Mouse (Mus musculus): ENCODE results near the gene Adcy2.

Adcy2 gene

DNA sequence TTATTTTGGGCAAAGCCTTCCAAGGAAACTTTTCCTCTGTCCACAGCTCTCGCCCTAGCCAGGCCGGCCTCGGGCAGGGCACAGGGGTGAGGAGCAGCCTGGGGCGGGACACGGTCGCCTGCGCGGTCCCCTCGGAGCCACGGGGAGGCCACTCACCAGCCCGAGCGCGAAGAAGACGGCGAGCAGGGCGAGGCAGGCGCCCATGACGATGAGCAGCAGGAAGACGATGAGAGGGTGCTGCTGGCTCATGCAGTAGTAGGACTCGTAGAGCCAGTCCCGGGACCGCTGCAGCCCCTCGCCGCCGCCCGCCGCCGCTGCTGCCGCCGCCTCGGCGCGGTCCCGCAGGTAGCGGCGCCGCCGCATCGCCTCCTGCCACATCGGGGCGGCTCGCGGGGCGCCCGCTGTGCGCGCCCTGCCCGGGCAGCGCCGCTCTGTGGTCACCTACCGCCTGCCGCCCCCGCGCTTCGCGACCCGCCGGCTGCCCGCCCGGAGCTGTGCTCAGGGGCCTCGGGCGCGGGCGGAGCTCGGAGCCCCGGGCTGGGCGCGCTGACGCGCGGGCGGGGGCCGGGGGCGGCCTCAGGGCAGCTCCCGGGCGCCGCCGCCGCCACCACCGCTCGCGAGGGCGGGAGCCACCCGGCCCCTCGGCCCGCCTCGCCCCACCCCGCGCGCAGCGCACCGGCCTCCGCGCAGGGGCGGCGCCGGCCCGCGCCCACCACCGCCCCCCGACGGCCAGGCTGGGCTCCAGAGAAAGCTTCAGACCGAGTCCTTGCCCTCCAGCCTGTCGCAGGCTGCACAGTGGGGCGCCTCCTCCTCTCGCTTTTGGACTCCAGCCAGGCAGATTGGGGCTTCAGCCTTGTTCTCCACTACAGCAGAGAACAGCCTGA is at the start of gene Adcy2:
Gene Adcy2, minus strand, starts transcription at position 624 of the 884 bp plus-strand sequence.
- peak; percentile 49 for DNase-seq (ENCODE audit: low read depth, low spot score)

DNA sequence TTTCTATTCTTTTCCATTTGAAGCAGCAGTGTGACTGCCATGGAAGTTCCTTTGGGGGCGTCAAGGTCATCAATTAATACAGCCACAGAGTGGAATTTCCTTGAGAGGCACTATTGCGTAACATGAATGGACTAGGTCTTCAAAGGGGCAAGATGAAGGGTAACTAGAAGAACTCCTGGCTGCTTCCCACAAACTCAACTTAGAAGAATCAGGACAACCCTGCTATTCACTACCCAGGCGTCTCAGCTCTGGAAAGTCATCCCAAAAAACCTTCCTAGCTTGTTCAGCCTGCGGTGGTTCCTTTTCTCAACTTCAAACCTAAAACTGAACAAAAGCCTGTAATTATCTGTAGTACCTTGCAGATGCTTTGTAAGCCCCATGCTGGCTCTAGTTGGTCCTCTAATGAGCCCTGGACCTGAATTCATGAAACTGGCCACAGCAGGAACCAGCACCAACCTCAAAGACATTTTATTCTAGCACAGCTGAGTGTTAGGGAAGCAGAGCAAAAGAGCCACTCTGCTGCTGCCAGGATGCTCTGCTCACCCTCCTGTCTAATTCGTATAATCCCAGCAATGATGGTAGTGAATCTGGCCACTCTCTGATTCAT is 37.8 kb upstream of the Adcy2 start:
- DNase-seq (ENCODE audit: low read depth, low spot score), result no peak

DNA sequence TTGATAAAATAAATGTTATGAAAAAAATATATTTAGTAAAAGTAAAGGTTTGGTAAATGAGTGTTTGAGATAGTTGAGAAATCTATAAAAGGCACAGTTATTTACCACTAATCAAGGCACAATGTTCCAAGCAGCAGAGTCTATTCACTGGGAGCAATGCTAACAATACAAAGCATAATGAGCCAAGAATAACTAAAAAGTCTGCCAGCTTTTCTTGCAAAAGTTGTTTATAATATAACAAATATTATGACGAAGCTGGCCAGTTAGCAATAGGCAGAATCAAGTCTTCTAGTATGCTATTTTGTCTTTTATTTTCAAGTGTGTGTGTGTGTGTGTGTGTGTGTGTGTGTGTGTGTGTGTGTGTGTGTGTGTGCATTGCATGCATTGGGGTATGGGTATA is 35.3 kb upstream of the Adcy2 start:
- DNase-seq (ENCODE audit: low read depth, low spot score), result no peak

DNA sequence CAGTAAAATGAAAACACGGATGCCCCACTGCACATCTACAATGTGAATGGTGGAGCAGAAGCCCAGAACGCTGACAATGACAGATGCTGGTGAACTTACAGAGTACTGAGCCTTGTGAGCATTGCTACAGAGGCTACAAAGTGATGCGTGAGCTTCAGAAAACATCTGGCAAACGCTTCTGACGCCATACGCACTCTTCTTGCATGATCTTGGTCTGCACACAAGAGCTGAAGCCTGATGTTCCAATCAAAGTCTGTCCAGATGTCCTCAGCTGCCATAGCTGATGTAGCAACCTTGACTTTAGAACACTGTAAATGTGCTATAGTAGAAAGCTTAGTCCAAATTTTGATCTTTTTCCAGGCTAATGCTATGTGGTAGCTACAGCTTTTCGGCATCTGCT is 34.2 kb upstream of the Adcy2 start:
- no peak for DNase-seq (ENCODE audit: low read depth, low spot score)

DNA sequence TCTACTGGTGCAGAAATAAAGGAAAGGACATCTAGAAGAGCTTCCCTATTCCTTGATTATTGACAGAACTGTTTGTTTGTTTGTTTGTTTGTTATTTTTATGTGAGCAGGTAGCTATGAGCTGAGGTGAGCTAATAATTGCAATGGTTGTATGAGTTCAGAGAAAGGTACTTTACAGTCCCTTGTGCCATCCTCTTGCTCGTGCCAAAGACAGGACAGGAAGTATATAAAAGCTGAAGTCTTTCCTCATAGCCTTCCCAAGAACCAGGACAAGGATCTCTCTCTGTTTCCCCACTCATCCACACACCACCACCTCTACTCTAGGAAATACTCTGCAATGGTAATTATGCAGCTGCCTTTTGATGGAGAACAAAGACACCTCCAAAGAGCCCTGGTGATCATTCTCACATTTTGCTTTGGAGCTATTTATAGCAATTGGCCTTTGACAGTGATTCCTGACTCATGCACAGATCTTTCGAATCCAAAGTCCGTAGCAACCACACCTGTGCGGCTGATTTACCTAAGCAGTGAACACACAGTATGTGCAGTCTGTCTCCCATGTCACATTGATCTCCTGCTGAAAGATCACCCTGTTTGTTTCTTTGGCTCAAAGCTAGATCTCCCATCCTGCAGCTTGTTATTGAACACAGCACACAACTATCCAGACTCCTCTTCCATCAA is 29.9 kb upstream of the Adcy2 start:
- no peak for DNase-seq (ENCODE audit: low read depth, low spot score)

DNA sequence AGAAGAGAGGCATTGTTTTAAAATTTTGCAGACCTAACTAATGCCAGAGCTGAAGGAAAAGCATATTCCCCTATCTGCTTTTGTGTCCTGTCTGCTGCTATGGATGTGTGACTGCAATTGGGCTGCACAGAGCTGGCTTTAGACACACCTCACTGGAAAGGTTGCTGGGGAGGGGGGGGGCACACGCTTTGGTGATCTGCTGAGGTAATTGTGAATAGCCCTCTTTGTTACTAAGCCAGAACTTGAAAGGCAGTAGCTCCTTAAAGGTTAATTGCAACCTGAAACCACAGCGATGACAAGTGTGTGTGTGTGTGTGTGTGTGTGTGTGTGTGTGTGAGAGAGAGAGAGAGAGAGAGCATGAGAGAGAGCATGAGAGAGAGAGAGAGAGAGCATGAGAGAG is 25.6 kb upstream of the Adcy2 start:
- peak; percentile 55 for DNase-seq (ENCODE audit: low read depth, low spot score)

DNA sequence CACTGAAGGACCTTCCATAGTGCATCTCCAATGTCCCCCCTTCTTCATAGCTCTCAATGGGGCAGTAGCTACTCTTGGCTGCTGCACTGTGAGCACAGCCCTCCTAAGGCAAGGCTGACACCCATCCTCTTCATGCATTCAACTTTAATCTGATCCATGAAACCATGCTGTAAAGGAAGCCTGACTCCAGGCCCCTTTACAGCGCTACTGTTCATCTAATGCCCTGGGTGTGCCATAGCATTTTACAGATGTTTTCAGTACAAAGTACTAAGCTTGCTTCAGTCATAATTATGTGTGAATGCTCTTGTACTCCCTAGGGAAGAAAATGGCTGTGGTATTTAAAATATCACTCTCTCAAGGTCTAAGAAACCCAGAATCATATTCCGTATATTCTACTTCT is 23.9 kb upstream of the Adcy2 start:
- no peak for DNase-seq (ENCODE audit: low read depth, low spot score)

DNA sequence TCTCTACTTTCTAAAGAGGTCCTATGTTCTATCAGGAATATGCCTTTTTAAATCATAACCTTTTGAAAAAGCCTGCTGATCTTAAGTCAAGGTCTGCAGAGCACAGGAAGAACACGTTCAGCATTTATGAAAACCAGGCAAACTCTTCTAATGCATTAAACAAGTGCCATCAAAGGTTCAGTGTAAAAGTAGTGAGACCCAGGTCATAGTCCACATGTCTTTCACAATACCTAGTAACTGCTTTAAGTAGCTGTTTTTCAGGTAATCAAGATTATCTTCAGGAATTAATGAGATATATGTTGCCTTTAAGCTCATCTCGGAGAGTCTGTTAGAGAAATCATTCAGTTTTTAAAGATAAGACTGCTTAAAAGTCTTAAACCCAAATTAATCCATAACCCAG is 21.2 kb upstream of the Adcy2 start:
- DNase-seq (ENCODE audit: low read depth, low spot score), result no peak

DNA sequence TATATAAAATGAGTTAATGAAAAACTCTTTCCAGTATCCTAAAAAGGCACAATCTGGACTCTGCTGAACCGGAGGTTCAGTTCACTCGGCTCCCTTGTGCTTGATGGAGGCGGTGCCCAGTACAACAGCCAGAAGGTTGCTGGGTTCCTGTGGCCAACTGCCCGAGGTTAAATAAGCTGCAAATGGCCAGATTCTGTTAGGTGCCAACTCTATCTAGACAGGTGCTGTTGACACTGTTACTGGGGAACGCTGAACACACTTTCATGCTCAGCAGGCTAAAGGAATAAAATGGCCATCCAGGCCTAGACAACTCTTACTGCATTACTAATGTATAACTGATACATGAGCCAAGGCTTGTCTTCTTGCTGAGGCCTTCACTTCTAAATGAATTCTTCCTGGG is 7.6 kb upstream of the Adcy2 start:
- no peak for DNase-seq (ENCODE audit: low read depth, low spot score)

DNA sequence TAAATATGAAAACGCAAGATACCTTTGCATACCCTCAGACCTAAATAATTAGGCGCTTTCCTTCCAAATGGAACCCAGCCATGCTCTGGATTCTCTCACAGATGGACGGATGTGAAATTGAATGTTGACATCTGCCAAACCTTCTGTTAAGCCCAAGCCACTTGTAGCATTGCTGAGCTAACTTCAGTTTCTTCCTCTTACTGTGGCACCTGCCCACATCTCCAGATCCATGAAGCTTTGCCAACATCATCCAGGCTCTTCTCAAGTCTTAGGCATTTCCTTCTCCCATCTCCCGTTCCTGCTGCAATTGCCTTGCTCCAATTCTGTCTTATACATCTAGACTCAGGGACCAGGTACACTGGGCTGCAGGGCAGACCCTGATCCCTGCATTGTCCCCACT is 6.8 kb upstream of the Adcy2 start:
- DNase-seq (ENCODE audit: low read depth, low spot score), result no peak

DNA sequence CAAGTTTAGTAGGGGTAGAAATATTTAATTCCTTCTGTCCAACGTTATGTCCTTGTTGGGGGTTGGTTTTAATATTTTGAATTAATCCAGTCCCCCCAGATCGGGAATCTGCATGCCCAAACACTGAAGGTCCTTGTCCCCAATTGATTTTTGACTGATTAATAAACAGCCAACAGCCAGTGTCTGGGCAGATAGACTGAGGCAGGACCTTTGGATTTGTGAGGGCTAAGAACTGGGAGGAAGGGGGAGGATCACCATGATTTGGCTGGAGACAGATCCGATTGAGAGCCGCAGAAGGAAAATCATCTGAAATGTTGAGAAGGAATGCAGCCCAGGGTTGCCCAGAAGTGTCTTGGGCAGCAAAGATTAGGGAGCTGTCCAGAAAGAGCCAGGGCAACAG is 5.1 kb upstream of the Adcy2 start:
- no peak for DNase-seq (ENCODE audit: low read depth, low spot score)

DNA sequence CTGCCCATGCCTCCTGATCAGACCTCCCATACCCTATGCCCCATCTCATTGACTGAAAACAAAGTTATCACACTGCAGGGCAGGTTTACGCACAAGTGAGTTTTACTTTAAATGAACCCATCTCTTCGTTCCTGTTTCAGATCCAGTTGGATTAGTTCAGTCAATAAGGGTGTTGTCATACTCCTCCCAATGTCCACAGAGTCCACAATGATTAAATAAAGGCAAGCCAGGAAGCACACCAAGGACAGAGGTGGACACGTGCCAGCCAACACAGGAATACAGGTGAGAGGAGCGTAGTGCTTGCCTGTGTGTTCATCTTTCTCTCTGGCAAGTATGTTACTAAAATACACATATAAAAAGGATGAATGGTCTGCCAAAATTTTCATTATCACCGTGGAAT is 3.3 kb upstream of the Adcy2 start:
- no peak for DNase-seq (ENCODE audit: low read depth, low spot score)

DNA sequence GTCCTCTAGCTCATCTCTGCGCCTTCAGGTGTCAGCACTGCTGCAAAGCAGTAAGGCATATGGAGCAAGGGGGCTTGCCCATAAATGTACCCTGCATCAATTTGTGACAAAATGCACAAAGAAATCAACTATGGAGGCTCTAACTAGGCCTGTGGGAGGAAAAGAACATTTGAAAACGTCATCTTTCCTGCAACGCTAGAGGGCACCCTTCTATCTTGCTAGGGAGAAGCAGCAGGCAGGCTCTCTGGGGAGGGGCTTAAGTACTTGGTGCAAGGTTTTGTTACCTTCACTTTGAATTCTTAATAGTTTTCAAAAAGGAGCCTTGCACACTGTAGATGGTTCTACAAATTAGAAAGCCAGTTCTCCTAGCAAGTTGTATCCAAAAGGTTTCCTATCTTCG is 2.8 kb upstream of the Adcy2 start:
- DNase-seq (ENCODE audit: low read depth, low spot score), result peak; percentile 68

DNA sequence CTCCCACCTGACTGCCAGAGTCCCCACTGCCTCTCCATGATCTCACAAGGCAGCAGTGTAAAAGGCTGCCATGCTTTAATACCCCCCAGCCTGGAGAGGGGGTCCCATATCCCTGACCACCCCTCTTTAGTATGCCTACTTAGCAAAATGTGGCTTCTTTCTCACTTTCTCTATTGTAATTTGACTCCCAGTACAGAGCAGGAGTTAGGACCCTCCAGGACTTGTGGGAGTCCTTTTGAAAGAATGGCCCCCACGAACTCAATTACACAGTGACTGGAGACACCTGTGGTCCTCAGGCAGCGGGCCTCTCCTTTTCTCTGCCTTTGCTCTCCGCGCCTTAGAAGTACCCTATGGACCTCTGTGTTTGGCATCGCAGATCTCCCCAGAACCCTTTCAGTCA is 485 bp upstream of the Adcy2 start:
- DNase-seq (ENCODE audit: low read depth, low spot score), result no peak

DNA sequence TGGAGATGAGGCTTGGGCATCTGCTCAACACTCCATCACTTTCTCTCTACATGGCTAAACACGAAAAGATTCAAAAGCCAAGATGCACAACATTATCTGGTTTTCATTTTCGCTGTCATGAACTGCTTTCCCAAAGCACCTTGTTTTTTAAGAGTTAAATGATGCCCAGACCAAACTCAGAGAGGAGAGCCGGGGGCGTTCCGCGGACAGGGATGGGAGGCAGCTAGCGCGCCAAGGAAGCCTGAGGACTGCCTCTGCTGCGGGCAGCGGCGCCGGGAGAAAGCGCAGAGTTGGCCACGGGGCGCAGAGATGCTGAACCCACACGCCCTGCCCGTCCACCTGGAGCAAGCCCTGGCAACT is 803 bp downstream of the Adcy2 start:
- peak; percentile 16 for DNase-seq (ENCODE audit: low read depth, low spot score)

DNA sequence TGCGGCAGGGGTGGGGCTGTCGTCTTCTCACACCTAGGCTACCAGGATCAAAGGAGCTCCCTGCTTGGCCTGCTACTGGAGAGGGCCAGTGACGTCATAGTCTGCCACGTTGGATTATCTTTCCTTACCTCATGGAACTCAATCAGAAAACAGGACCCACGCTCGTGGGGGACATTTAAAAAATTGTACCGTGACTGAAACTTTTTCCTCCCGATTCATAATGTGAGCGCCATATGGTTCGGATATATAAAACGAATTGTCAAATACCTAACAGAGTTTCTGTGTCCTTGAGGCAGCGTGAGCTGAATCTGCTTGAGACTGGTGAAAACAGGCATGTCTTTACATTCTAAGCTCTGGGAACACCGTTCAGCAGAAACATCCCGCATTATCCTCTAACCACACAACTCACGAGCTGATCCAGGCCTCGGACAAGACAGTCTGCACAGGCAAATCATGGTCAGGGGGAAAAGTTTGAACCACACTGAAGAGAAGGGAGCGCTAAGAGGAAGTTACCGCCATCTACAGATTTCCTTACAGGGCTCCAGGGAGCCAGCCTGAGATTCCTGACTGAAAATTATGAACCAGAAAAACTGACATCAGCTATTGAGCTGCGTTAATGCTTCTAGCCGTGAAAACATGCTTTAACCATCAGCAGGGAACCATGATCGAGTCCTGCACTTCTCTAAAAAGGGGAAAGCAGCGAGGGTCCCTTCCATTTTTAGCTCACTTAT is 1.4 kb downstream of the Adcy2 start:
- DNase-seq (ENCODE audit: low read depth, low spot score), result peak; percentile 21

DNA sequence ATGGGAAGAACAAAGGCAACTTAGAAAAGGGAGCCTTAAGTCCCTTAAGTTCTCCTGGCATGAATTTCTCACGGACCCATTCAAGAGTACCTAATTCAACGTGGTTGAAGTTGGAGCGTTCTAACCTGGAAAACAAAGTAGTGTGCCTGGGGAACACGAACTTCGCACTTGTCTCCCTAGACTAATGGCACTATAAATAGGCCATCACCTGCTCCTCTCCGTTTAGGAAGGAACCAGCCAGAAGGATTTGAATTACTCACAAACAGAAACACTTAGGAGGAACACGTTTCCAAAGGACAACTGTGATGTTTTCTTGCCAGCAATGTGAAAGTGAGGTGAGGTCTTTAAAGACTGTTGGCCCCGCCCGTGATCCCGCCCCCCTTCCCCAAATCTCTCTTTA is 2.0 kb downstream of the Adcy2 start:
- DNase-seq (ENCODE audit: low read depth, low spot score), result no peak

DNA sequence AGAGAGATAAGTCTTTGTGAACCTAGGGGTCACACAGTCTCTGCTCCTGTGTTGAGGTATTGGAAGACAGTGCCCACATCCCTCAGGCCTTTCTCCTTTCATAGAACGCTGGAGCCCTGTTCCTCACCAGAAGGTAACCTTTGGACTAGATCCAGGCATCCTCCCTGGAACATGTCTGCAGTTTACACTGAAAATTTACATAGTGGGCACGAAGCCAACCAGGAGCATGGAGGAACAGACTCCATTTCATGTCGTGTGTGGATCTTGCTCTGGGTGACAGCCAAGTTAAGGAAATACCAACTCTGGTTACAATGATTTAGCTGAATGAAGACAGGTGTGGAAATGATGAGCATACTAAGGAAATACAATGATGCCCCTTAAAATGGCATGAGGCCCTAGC is 2.7 kb downstream of the Adcy2 start:
- DNase-seq (ENCODE audit: low read depth, low spot score), result no peak

DNA sequence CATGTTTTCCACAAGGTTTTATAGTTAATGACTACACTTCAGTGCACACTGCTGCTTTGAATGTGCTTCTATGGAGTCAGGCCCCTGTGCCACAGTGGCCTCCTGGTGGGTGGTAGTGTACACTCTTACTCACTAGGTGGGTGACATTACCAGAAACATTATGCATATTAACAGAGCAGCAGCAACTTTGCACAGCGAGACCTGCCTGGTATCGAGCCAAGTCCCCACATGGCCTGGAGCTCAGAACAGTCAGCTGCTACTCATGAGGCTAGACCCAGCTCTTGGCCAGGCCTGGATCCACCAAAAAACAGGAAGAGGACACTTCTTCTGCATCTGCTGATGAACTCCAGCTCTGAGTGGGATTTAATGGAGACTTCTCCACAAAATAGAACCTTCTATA is 13.6 kb downstream of the Adcy2 start:
- no peak for DNase-seq (ENCODE audit: low read depth, low spot score)

DNA sequence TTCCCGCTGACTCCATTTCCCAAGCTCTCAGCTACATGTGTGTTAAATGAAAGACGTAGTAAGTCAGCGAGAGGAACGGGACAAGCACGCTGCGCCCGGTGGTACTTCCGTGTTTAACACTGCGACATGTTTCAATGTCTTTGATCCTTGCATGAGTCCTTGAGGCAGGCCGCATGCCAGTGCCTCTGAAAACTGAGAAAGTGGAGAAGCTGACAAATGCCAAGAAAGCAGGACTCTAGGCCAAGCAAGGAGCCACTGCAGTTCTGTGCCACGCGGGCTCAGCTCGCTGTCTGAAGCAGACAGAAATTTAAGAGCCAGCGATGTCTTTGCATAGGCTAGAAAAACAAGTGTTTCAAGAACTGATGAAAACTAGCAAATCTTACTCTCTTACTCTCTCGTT is 15.3 kb downstream of the Adcy2 start:
- DNase-seq (ENCODE audit: low read depth, low spot score), result no peak

DNA sequence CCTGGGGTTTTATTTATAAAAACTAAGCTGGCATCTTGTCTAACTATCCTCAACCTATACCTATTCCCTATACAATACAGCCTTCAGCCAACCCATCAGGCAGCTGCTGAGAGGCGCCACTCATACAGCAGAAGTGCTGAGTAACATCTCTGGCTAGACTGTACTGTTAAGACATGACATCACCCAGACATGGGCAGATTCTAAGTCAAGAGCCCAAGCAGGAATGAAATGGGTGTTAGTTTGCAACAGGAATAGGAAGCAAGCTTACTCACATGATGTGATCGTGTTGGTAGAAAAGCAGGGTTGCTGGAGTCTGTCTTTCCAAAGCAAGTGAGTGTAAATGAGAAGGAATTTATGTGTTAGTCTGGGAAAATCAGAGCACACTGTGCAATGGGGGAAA is 18.3 kb downstream of the Adcy2 start:
- no peak for DNase-seq (ENCODE audit: low read depth, low spot score)

DNA sequence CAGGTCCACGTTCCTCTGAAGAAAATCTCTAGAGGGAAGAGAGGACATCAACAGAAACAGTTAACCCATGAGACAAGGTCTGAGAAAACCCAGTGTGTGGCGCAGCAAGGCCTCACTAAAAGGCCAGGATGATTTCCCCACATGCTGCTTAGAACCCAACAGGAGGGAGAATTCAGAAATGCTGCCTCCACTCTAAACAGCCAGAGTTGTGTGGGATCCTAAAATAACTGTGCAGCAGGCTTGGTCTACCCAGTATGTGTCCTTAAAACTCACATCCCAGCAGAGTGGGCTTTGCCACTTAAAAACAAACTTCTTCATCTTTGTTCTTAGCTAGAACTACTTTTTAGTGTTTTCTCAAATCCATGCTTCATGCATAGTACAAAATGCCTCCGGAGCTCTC is 26.2 kb downstream of the Adcy2 start:
- no peak for DNase-seq (ENCODE audit: low read depth, low spot score)

Measured in forelimb bud, embryonic 11.5 days (tissue).